Mouse (Mus musculus) limb, embryonic 14.5 days (tissue): ENCODE results near the gene Asb8. TPM values are rescaled to one million over a fixed set of nuclear protein-coding genes. Genes with fewer than 3 reads are reported as not detected.

Experiments
- ATAC-seq: fragments of 200-750 bp; cut with Nextera tagmentation; 2 replicates; pipeline ENCODE4 v1.8.0; 2017; ENCODE audit warnings: low read depth, moderate number of reproducible peaks, moderate TSS enrichment; ENCODE audit not compliant: low FRiP score
- DNase-seq: peaks from one replicate; pipeline ENCODE4 v3.0.0-alpha.2; 2015; ENCODE audit warnings: low spot score
- H3K27ac ChIP-seq: fragments of 300-500 bp; sonication (generic); replicated peaks from 2 replicates; pipeline ENCODE4 v1.5.1; 2014; ENCODE audit warnings: low read depth, mild to moderate bottlenecking, low read length, moderate library complexity, mixed read lengths
- H3K27me3 ChIP-seq: fragments of 300-500 bp; sonication (generic); 2 replicates; pipeline ENCODE4 v1.6.1; 2014; ENCODE audit warnings: low read length, mixed read lengths; ENCODE audit not compliant: control insufficient read depth, insufficient read depth
- H3K36me3 ChIP-seq: fragments of 300-500 bp; sonication (generic); 2 replicates; pipeline ENCODE4 v1.6.1; 2014; ENCODE audit warnings: mild to moderate bottlenecking, low read length, moderate library complexity, mixed read lengths; ENCODE audit not compliant: control insufficient read depth, insufficient read depth
- H3K4me1 ChIP-seq: fragments of 300-500 bp; sonication (generic); 2 replicates; pipeline ENCODE4 v1.6.1; 2014; ENCODE audit warnings: antibody characterized with exemption, low read length, mixed read lengths; ENCODE audit not compliant: control insufficient read depth, insufficient read depth
- H3K4me2 ChIP-seq: fragments of 300-500 bp; sonication (generic); replicated peaks from 2 replicates; pipeline ENCODE4 v1.6.1; 2014; ENCODE audit warnings: low read depth, mild to moderate bottlenecking, low read length, moderate library complexity; ENCODE audit not compliant: severe bottlenecking
- H3K4me3 ChIP-seq: fragments of 300-500 bp; sonication (generic); replicated peaks from 2 replicates; pipeline ENCODE4 v1.5.1; 2014; ENCODE audit warnings: low read length
- H3K9ac ChIP-seq: fragments of 300-500 bp; sonication (generic); 2 replicates; pipeline ENCODE4 v1.6.1; 2014; ENCODE audit warnings: mild to moderate bottlenecking, low read depth, low read length, moderate library complexity; ENCODE audit not compliant: severe bottlenecking
- H3K9me3 ChIP-seq: fragments of 300-500 bp; sonication (generic); 2 replicates; pipeline ENCODE4 v1.6.1; 2016; ENCODE audit warnings: low read length; ENCODE audit not compliant: control insufficient read depth
- POLR2A ChIP-seq: fragments of 200-500 bp; IDR thresholded peaks from 2 replicates; pipeline ENCODE4 v1.8.0; 2012; ENCODE audit warnings: inconsistent platforms, mild to moderate bottlenecking, moderate library complexity, borderline replicate concordance; ENCODE audit not compliant: insufficient read depth, insufficient read length; ENCODE audit errors: extremely low read depth
- WGBS: fragments of 180-500 bp; shearing (Covaris S2); extraction: QIAGEN DNeasy Blood & Tissue Kit; methylation state at CpG from one replicate; pipeline ENCODE4 v1.1.7; 2014; 5-methylcytosine and 5-hydroxymethylcytosine counted together
- polyA plus RNA-seq, 2 experiments: library from polyadenylated mRNA; depleted of rRNA in 1 of 2; stranded (reverse) in 1 of 2; unstranded in 1 of 2; fragments of >200 nt; fragmentation: Nextera tagmentation in 1 of 2; extraction: Ambion mirVana in 1 of 2; gene quantifications; 2 replicates each; pipeline versions ENCODE4 v1.2.1 to v1.2.3; 2012 to 2014

Asb8 gene
- polyA plus RNA-seq (2012; rRNA removed): 42.4 and 49.3 TPM in 2 replicates
- polyA plus RNA-seq (2014; fragmentation: Nextera tagmentation; extraction: Ambion mirVana): 55.7 and 57.3 TPM in 2 replicates

GRCm38 (mm10) chr15:98165525-98165924, at the start of gene Asb8:
Gene Asb8 (minus strand): TSS chr15:98165625.
- 84% methylated on average over 5 of the region's 5 CpGs for WGBS
- ATAC-seq (no peak), DNase-seq (no peak)
- H3K9me3 ChIP-seq: no peaks in the 10 kb centered on the region
- H3K27ac ChIP-seq: no peak within 1 kb of the TSS
- no peaks in the 10 kb centered on the region; the same call in 1 of the 2 replicates for H3K4me1 ChIP-seq
- no peak within 1 kb of the TSS for H3K4me2 ChIP-seq
- no peak within 1 kb of the TSS for H3K4me3 ChIP-seq
- peaks cover 45% of the 10 kb centered on the region for H3K27me3 ChIP-seq
- TF ChIP-seq POLR2A: no peak
- no peaks in the 10 kb centered on the region for H3K36me3 ChIP-seq
- H3K9ac ChIP-seq: no peak within 1 kb of the TSS

GRCm38 (mm10) chr15:98214130-98214529, 48.7 kb upstream of the Asb8 start:
- DNase-seq (no peak), ATAC-seq (no peak)
- H3K27me3 ChIP-seq: no peaks in the 10 kb centered on the region
- H3K4me2 ChIP-seq: no peak overlapping the region
- H3K27ac ChIP-seq: no peak overlapping the region
- no peaks in the 10 kb centered on the region for H3K36me3 ChIP-seq
- no peak for TF ChIP-seq POLR2A
- no peak overlapping the region for H3K4me3 ChIP-seq
- H3K9me3 ChIP-seq: no peaks in the 10 kb centered on the region
- no peak overlapping the region for H3K9ac ChIP-seq
- WGBS: 64% methylated on average over 5 of the region's 5 CpGs
- H3K4me1 ChIP-seq: no peaks in the 10 kb centered on the region

- Histone ChIP-seq H3K4me2 (no peak overlapping the region), H3K27ac (no peak overlapping the region), H3K4me1 (no peaks in the 10 kb centered on the region), H3K27me3 (no peaks in the 10 kb centered on the region), H3K4me3 (no peak overlapping the region), H3K36me3 (no peaks in the 10 kb centered on the region), H3K9me3 (no peaks in the 10 kb centered on the region), H3K9ac (no peak overlapping the region)
- DNase-seq (no peak), ATAC-seq (no peak)
- WGBS: 80% methylated on average over 5 of the region's 5 CpGs
- TF ChIP-seq POLR2A: no peak
Observed at GRCm38 (mm10) chr15:98213336-98213870, 48.0 kb upstream of the Asb8 start.

GRCm38 (mm10) chr15:98209676-98210075, 44.3 kb upstream of the Asb8 start:
- Histone ChIP-seq H3K4me2 (no peak overlapping the region), H3K27ac (no peak overlapping the region), H3K4me1 (no peaks in the 10 kb centered on the region), H3K27me3 (no peaks in the 10 kb centered on the region), H3K4me3 (no peak overlapping the region), H3K9me3 (no peaks in the 10 kb centered on the region), H3K36me3 (no peaks in the 10 kb centered on the region), H3K9ac (no peak overlapping the region)
- no peak for ATAC-seq
- no peak for TF ChIP-seq POLR2A
- 84% methylated on average over 7 of the region's 7 CpGs for WGBS
- no peak for DNase-seq

- Histone ChIP-seq H3K36me3 (no peaks in the 10 kb centered on the region), H3K9ac (no peak within 1 kb of the TSS)
- no peak for TF ChIP-seq POLR2A
Observed at GRCm38 (mm10) chr15:98195442-98195841, 30.0 kb upstream of the Asb8 start, which contains the start of gene Olfr288. Gene Olfr288 (minus strand): TSS chr15:98195542.

More at GRCm38 (mm10) chr15:98195442-98195841, 30.0 kb upstream of the Asb8 start, which contains the start of gene Olfr288:
- H3K9me3 ChIP-seq: no peaks in the 10 kb centered on the region
- ATAC-seq (no peak), DNase-seq (no peak)
- H3K27me3 ChIP-seq: no peaks in the 10 kb centered on the region
- H3K4me1 ChIP-seq: no peaks in the 10 kb centered on the region
- 71% methylated on average over 3 of the region's 3 CpGs for WGBS
- H3K4me2 ChIP-seq: no peak within 1 kb of the TSS
- H3K27ac ChIP-seq: no peak within 1 kb of the TSS
- H3K4me3 ChIP-seq: no peak within 1 kb of the TSS
